Mouse (Mus musculus): Measurements from ENCODE around the gene Eps15. TPM values are rescaled to one million over a fixed set of nuclear protein-coding genes. Genes with fewer than 3 reads are reported as not detected.

The Eps15 gene
- 49.3 and 52.0 TPM in 2 replicates for polyA plus RNA-seq (2014; fragmentation: Nextera tagmentation; extraction: Ambion mirVana)

GRCm38 (mm10) chr4:109279689-109280458 is at the start of gene Eps15:
Gene Eps15, plus strand, starts transcription at chr4:109280268.
- Histone ChIP-seq H3K4me2 (peak within 1 kb of the TSS; percentile 89), H3K27me3 (ENCODE audit: insufficient read depth, low read length) (no peaks in the 10 kb centered on the region), H3K27ac (ENCODE audit: low read depth) (peak within 1 kb of the TSS; percentile 83), H3K9ac (peak within 1 kb of the TSS; percentile 85), H3K4me1 (ENCODE audit: insufficient read depth) (peaks cover 6% of the 10 kb centered on the region; the same call in 1 of the 2 replicates), H3K36me3 (ENCODE audit: insufficient read depth) (no peaks in the 10 kb centered on the region), H3K4me3 (ENCODE audit: low read depth, low read length) (peak within 1 kb of the TSS; percentile 85), H3K9me3 (ENCODE audit: low read depth, low read length) (no peaks in the 10 kb centered on the region)
- TF ChIP-seq CTCF (IDR thresholded peaks at IDR 0.05; ENCODE audit: low read depth): 0 out of 2 replicates have a peak, but pooled peaks have one; percentile 2
- peak; percentile 95 for DNase-seq
- peak; percentile 95 for ATAC-seq (ENCODE audit: insufficient read depth)
- WGBS: 3% methylated on average over 29 of the region's 44 CpGs

- H3K36me3 ChIP-seq (ENCODE audit: insufficient read depth): no peaks in the 10 kb centered on the region
- H3K4me3 ChIP-seq (ENCODE audit: low read depth, low read length): no peak within 1 kb of the TSS
- no peak within 1 kb of the TSS for H3K27ac ChIP-seq (ENCODE audit: low read depth)
- no peaks in the 10 kb centered on the region for H3K4me1 ChIP-seq (ENCODE audit: insufficient read depth)
- 78% methylated on average over 2 of the region's 2 CpGs for WGBS
- DNase-seq (no peak), ATAC-seq (ENCODE audit: insufficient read depth) (no peak)
- no peak within 1 kb of the TSS for H3K9ac ChIP-seq
- H3K27me3 ChIP-seq (ENCODE audit: insufficient read depth, low read length): no peaks in the 10 kb centered on the region
- no peak for TF ChIP-seq CTCF (IDR thresholded peaks at IDR 0.05; ENCODE audit: low read depth)
- H3K4me2 ChIP-seq: no peak within 1 kb of the TSS
- H3K9me3 ChIP-seq (ENCODE audit: low read depth, low read length): no peaks in the 10 kb centered on the region
Measured at GRCm38 (mm10) chr4:109234185-109234584, 45.9 kb upstream of the Eps15 start, which contains the start of gene Calr4. Gene Calr4, plus strand, starts transcription at chr4:109234485.

- H3K4me2 ChIP-seq: no peak overlapping the region
- DNase-seq (no peak), ATAC-seq (ENCODE audit: insufficient read depth) (no peak)
- no peak for TF ChIP-seq CTCF (IDR thresholded peaks at IDR 0.05; ENCODE audit: low read depth)
- H3K4me1 ChIP-seq (ENCODE audit: insufficient read depth): no peaks in the 10 kb centered on the region
- H3K9ac ChIP-seq: no peak overlapping the region
- H3K27me3 ChIP-seq (ENCODE audit: insufficient read depth, low read length): no peaks in the 10 kb centered on the region
- no peak overlapping the region for H3K4me3 ChIP-seq (ENCODE audit: low read depth, low read length)
- 59% methylated on average over 9 of the region's 9 CpGs for WGBS
- no peaks in the 10 kb centered on the region for H3K36me3 ChIP-seq (ENCODE audit: insufficient read depth)
- H3K27ac ChIP-seq (ENCODE audit: low read depth): no peak overlapping the region
- no peaks in the 10 kb centered on the region for H3K9me3 ChIP-seq (ENCODE audit: low read depth, low read length)
Measured at GRCm38 (mm10) chr4:109234806-109235350, 45.2 kb upstream of the Eps15 start.

- H3K4me2 ChIP-seq: no peak overlapping the region
- DNase-seq (no peak), ATAC-seq (ENCODE audit: insufficient read depth) (no peak)
- no peaks in the 10 kb centered on the region for H3K27me3 ChIP-seq (ENCODE audit: insufficient read depth, low read length)
- H3K4me1 ChIP-seq (ENCODE audit: insufficient read depth): no peaks in the 10 kb centered on the region
- no peak overlapping the region for H3K27ac ChIP-seq (ENCODE audit: low read depth)
- WGBS: 67% methylated on average over 7 of the region's 7 CpGs
- H3K36me3 ChIP-seq (ENCODE audit: insufficient read depth): no peaks in the 10 kb centered on the region
- no peaks in the 10 kb centered on the region for H3K9me3 ChIP-seq (ENCODE audit: low read depth, low read length)
- H3K9ac ChIP-seq: no peak overlapping the region
- H3K4me3 ChIP-seq (ENCODE audit: low read depth, low read length): no peak overlapping the region
- TF ChIP-seq CTCF (IDR thresholded peaks at IDR 0.05; ENCODE audit: low read depth): no peak
Measured at GRCm38 (mm10) chr4:109236186-109236879, 43.7 kb upstream of the Eps15 start.

GRCm38 (mm10) chr4:109238428-109239268 is 41.4 kb upstream of the Eps15 start:
- Histone ChIP-seq H3K4me3 (ENCODE audit: low read depth, low read length) (no peak overlapping the region), H3K9ac (no peak overlapping the region), H3K36me3 (ENCODE audit: insufficient read depth) (no peaks in the 10 kb centered on the region), H3K4me1 (ENCODE audit: insufficient read depth) (no peaks in the 10 kb centered on the region), H3K9me3 (ENCODE audit: low read depth, low read length) (no peaks in the 10 kb centered on the region), H3K27me3 (ENCODE audit: insufficient read depth, low read length) (no peaks in the 10 kb centered on the region), H3K4me2 (no peak overlapping the region), H3K27ac (ENCODE audit: low read depth) (no peak overlapping the region)
- peak; percentile 30 for DNase-seq
- WGBS: 79% methylated on average over 24 of the region's 24 CpGs
- TF ChIP-seq CTCF (IDR thresholded peaks at IDR 0.05; ENCODE audit: low read depth): no peak
- no peak for ATAC-seq (ENCODE audit: insufficient read depth)

- Histone ChIP-seq H3K4me1 (ENCODE audit: insufficient read depth) (no peaks in the 10 kb centered on the region), H3K36me3 (ENCODE audit: insufficient read depth) (no peaks in the 10 kb centered on the region), H3K9me3 (ENCODE audit: low read depth, low read length) (no peaks in the 10 kb centered on the region), H3K4me2 (no peak overlapping the region), H3K27me3 (ENCODE audit: insufficient read depth, low read length) (no peaks in the 10 kb centered on the region), H3K4me3 (ENCODE audit: low read depth, low read length) (no peak overlapping the region), H3K9ac (no peak overlapping the region), H3K27ac (ENCODE audit: low read depth) (no peak overlapping the region)
- no peak for ATAC-seq (ENCODE audit: insufficient read depth)
- TF ChIP-seq CTCF (IDR thresholded peaks at IDR 0.05; ENCODE audit: low read depth): no peak
- no peak for DNase-seq
Measured at GRCm38 (mm10) chr4:109241221-109241620, 38.8 kb upstream of the Eps15 start.
